Mouse (Mus musculus) mouse trophoblast stem cell (cell line): ENCODE measurements around the gene Zer1.

Source experiments
- in situ Hi-C, 2 experiments: fragments of 300-500 bp; cut with MseI, MboI; formaldehyde crosslinking; loops; 2 replicates in 1 of 2; 3 replicates in 1 of 2; pipeline ENCODE4 v1.15.1; 2025

The Zer1 gene

GRCm38 (mm10) chr2:30051992-30052761 lies 72.2 kb downstream of the Zer1 start:
- in situ Hi-C loops, result no loop called here

- in situ Hi-C loops, result no loop called here
Measured at GRCm38 (mm10) chr2:30049831-30050230, 74.6 kb downstream of the Zer1 start.

- in situ Hi-C loops, result no loop called here
Measured at GRCm38 (mm10) chr2:30048699-30049388, 75.5 kb downstream of the Zer1 start, which contains the start of gene Wdr34. TSS of gene Wdr34 (minus strand) at chr2:30048881.

- in situ Hi-C loops, result no loop called here
Measured at GRCm38 (mm10) chr2:30048101-30048501, 76.3 kb downstream of the Zer1 start.
